In the genomic region with DNA sequence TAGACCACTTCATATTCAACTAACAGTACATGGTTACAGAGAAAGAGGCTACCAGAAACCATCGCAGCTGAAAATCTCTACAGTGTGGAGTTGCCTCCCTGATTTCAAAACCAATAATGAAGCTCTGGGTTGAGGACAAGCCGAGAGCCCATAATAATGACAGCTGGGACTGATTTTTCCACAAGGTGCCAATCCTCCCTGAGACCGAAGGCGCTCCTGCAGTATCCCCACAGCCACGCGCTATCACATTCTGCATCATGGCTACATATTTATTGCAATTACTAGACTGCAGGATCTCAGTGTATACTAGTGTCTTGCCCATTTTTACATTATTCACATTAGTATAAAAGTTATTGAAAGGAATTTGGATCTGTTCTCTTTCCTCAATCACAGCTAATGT, we compare ENCODE assay signal across 19 mouse cellular contexts.
DNase-seq lines count a peak whose midpoint lies in the region; ATAC-seq lines count a peak whose summit lies in the region.
"Had no signal": no experiment of that assay in that cellular context is flagged by ENCODE, and none has a peak within 500 bp of the region (broad histone marks: within the 10 kb centered on the region; RNA-seq: fewer than 3 reads in every experiment).

No protein-coding gene starts in this region.

- ATAC-seq in cerebellum, adult (ENCODE audit: insufficient number of reproducible peaks, low FRiP score, low TSS enrichment): peak; percentile 69; the same call in 1 of the 2 replicates
- ATAC-seq: activated CD4-positive, CD25-positive, alpha-beta regulatory T cell, adult 4 months; forebrain, embryonic 14.5 days; forebrain, postnatal 0 days; hindbrain, embryonic 16.5 days; intestine, embryonic 15.5 days had no signal

- DNase-seq in cerebellum, postnatal 10 days: no peak
- DNase-seq in cerebellum, adult 8-10 months: peak; percentile 36
- no peak for DNase-seq in cerebellum, postnatal 4 days (ENCODE audit: low spot score in 2 of 2)
- peak; percentile 31 for DNase-seq in cerebellum, adult 9-10 months
- DNase-seq in urinary bladder, adult 18-20 months (ENCODE audit: low spot score in 2 of 2): no peak
- DNase-seq: adrenal gland, adult 8-10 months; adrenal gland, postnatal 25 days; forebrain, postnatal 0 days; gastrocnemius, adult 2 months; gastrocnemius, postnatal 14 days; heart, adult 18-20 months; heart, postnatal 10 days; heart, postnatal 36 days; kidney, adult 11 months had no signal

Comparison
In these comparisons a context has a peak if more than half of its experiments do, and no peak if none do; other contexts are left out.
1. DNase-seq: peak in cerebellum, adult 8-10 months (single experiment) and cerebellum, adult 9-10 months (single experiment); none in cerebellum, postnatal 10 days (0 of 2), cerebellum, postnatal 4 days (0 of 2) and urinary bladder, adult 18-20 months (0 of 2).